Mouse (Mus musculus) heart, adult 2 months (tissue): ENCODE results near the gene Hist1h2af.

Source experiments
- CTCF ChIP-seq: fragments of 200-600 bp; IDR thresholded peaks from 2 replicates; pipeline ENCODE4 v1.8.1; 2022; ENCODE audit warnings: antibody characterized with exemption, mild to moderate bottlenecking, moderate library complexity
- EP300 ChIP-seq: fragments of 200-500 bp; IDR thresholded peaks from 2 replicates; pipeline ENCODE4 v1.6.1; 2011; ENCODE audit warnings: low read depth, low read length, control low read depth; ENCODE audit not compliant: insufficient read depth
- POLR2A ChIP-seq: fragments of 200-500 bp; IDR thresholded peaks from 2 replicates; pipeline ENCODE4 v1.6.1; 2011; ENCODE audit warnings: mild to moderate bottlenecking, low read depth, low read length, control low read depth; ENCODE audit not compliant: insufficient read depth

DNA sequence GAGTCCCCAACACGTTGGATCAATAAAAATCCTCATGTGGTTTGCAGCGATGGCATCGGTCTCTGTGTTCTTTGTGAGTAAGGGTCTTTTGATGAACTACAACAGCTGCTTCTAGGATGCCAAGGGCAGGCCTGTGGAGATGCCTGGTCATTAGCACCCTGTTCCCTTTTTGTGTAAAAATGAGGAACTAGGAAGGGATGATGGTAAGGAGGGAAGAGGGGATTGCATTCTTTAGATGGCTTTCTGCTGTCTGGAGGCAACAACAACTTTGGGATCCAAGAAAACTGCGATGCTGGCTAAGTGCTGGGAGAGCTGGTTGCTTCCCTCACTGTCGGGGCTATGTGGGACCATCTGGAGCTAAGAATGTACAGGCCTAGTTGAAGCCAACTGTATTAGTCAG is 4.5 kb downstream of the Hist1h2af start:
- no peak for TF ChIP-seq POLR2A
- TF ChIP-seq CTCF, result no peak
- no peak for TF ChIP-seq EP300
